Mouse (Mus musculus): ENCODE results near the gene BC048671.

Gene BC048671

DNA sequence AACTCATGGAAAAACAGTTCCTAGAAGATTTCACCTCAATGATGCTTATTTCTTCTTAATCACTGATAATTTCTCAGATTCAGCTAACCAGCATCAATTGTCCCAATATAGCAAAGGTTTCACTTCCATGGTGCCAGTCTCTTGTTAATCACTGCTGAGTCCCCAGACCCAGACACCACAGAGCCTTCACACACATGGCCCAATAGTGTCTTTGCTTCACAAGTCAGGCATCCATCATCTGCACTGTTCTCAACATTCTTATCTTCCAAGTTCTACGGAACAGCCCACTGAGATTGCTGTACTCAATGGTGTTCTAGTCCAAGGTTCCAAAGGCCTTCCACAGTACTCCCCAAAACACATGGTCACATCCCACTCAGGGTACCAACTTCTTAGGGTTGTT is at the start of gene BC048671:
Gene BC048671 (plus strand): TSS at position 301 of the 400 bp plus-strand sequence.
- DNase-seq = no peak

DNA sequence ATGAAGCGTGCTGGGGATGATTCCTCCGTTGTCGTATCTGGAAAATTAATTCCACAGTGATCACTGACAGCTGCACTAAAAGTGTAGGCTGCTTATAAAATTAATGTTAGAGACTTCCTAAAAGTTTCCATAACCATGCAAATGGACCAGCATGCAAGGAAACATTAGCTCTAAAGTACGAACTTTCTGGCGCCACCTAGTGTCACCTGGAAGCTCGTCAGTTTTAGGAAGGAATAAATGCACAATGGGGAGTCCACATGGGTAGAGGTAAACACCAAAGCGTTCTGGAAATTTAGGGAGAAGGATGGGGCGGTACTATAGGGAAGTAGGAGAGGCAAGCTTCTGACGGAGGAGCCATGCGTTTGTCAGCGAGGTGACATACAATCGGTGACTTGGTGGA is 12.8 kb upstream of the BC048671 start:
- DNase-seq = peak; percentile 41

DNA sequence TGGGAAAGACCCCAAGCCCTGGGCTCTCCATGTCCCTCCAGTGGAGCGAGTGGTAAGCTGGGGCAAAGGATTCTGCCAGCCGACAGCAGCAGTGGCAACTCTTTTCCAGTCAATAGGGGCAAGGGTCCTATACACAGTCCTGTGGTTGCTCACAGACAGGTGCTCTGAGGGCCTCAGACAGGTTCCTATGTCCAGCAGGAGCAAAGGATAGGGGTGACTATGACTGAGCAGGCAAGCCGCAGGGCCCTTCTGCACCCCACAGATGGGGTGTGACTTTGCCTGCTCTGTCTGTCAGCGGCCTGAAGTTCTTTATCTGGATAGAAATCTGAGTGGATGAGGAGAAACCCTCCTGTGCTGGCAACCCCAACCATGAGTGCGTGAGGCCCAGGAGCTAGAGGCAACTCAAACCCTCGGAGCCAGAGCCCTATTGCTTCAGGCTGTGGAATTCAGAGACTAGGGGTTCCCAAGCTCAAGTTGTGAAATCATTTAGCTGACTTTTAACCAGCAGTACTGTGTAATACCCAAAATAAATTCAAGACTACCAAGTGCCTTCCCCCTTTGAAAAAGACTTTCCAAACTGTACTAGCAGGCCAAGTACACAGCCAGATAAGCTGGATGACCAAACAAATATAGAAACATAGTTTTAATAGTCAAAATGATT is 5.4 kb downstream of the BC048671 start:
- no peak for DNase-seq

DNA sequence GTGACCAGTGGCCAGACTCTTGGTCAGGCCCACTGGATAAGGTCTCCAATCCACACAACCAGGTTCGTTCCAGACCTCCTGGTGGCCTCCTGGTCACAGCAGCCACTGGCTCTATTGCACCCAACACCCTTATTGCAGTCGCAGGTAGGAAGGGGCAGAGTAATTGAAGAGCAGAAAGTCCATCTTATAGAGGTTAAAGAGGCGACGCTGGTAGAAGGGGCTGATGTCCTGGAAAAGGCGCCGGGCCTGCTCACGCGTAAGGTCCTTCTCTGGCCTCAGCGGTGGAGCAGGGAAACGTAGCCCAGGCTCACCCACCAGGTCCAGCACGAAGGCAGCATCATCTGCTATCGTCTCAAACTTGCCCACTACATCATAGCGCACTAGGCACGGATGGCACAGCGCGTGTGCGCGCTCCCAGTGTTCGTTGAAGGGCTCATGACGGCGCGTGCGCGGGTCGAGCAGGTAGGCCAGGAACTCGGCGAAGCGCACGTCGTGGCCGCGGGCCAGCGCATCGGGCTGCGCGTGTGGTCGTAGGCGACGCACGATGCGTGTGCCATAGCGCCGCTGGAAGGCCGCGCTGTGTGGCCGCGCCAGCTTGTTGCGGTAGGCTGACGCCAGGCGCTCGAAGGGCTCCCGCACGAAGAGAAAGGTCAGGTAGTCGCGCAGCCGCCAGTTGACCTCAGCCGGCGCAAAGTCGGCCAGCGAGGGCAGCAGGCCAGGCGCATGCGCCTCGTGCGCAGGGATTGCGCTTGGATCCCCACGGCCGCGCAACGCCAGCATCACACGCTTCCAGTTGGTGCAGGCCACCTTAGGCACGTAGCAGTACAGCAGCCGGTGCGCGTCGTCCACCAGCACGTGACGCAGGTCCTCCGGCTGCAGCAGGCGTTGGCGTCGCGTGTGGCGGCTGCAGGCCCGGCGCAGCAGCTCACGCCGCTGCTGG is 8.1 kb downstream of the BC048671 start:
- DNase-seq = no peak

DNA sequence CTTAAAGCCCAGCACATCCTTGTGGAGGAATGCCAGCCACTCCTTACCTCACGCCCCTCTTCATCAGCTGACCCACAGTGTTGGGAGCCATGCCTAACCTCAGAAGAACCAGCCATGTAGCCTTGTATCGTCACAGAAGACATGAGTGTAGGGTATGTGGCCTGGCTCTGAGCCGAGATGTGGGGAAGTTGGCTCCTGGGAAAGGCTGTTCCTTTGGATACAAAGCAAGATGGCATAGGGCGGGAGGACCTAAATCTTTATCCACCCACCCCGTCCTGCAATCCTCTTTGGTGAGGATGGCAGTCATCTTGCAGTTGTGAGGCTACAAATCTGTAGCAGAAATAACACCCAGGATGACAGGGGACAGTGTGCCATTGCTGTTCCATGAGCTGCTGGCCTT is 14.9 kb downstream of the BC048671 start:
- no peak for DNase-seq

DNA sequence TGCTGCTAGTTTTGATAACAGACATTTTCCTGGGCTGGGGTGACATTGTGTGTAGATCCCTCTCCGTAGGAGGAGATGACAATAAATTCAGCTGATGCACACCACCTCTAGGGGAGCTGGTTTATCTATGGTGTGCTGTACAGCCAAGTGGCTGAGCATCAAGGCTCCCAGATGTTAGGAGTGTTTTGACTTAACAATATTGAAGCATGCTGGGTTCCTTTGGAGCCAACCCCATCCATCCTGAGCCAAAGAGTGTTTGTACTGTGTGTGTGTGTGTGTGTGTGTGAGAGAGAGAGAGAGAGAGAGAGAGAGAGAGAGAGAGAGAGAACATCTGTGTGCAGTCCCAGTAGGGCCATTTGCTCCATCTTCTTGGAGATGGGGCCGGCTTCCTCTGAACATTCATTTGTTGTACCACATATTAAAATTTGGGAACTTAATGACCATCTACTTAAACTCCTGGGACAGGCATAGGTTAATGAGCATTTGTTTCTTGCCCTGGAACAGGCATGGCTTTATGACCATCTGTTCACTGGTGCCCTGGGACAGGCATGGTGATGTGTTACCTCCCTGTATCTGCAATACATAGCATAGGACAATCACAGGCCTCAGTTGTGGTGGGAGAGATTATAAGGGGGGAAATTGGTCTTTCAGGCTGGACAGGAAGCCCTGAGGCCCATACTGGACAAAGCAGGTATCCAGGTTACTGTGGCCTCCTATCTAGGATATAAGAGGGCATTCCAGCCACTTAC is 16.7 kb downstream of the BC048671 start:
- no peak for DNase-seq

DNA sequence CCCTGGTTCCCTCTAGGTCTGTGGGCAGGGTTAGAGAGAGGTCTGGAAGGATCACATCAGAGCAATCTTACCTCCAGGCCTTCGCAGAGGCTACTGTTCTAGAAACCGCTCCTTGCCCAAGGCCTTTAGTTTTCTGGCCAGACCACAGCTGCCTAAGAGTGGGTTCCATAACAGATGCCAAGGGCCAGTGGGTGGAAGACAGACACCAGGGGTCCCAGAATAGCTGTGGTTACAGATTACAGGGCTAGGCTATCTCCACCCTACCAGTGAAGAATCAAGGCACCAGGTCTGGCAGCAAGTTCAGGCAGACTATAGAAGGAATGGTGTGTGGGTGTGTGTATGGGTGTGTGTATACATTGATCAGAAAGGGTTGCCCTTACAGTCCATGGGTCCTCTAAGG is 18.0 kb downstream of the BC048671 start:
- DNase-seq = no peak

DNA sequence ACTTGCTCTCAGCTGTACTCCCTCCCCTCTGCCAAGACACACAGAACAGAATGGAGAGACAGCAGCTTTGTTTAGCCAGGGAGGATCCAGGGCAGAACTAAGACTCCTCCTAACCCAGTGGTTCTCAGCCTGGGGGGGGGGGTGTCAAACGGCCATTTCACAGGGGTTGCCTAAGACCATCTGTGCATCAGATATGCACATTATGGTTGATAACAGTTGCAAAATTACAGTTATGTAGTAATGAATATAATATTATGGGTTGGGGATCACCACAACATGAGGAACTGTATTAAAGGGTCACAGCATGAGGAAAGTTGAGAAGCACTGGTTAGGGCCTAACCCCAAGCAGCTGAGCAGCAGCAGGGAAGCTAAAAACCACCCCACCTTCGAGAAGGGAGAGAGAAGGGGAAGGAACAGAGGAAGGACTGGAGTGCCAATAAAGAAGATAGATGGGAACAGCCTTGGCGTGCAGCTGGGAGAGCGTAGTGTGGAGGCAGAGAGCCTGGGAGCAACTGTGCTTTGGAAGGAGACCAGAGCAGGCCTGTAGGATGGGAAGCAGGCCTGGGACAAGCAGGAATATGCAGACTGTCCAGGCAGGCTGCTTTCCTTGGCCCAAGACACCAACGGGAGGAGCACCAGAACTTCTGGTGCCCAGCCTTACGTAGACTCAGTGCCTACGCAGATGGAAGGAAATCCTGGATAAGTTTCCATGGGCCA is 18.6 kb downstream of the BC048671 start:
- no peak for DNase-seq

DNA sequence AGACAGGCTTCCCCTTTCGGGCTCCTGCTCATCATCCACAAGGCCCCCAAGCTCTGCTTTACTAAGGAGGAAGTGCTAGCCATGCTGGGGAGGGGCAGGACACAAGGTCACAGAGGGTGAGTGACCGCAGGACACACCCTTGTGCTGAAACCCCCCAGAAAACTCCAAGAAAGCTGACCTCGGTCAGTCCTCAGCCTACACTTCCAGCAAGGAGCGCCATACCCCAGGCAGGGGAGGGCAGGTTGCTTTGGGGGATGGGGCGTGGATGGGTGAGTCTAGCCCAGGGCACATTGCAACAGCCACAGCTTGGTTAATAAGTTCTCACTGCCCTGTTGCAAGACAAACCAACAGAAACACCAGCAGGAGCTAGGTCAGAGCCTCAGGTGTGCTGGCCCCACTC is 19.4 kb downstream of the BC048671 start:
- DNase-seq = peak; percentile 38

DNA sequence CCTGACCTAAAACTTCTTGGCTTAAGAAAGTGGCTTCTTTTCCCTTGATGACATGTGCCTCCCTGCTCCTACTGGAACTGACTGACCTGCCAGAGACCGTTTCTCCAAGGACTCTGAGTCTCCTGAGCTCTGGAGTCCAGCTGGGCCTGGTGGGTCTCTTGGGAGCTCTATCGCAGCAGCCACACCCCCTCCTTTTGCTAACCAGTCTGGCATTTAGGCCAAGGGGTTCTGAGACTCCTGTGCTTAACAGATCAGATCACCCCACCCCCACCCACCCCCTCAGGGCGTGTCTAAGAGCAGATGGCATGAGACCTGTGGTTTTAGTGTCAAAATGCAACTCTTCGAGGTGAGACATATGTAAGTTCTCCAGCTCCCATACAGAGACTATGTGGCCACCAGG is 20.8 kb downstream of the BC048671 start:
- no peak for DNase-seq

DNA sequence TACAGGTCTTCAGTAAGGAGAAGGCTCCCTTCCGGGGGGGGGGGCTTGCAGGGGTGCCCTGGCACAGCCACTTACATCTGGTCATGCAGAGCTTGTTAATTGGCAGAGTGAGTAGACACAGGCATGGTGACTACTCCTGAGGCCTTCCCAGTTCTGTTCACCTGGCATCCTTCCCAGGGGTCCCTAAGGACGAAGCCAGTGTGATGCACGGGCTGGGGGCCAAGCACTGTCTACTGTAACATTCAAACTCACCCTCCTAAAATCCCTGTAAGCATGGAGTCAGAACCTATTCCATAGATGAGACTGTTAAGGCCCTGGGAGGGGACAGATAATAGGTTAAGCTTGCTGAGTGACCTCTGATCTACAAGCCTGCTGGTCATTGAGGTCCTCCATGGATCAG is 23.0 kb downstream of the BC048671 start:
- no peak for DNase-seq

DNA sequence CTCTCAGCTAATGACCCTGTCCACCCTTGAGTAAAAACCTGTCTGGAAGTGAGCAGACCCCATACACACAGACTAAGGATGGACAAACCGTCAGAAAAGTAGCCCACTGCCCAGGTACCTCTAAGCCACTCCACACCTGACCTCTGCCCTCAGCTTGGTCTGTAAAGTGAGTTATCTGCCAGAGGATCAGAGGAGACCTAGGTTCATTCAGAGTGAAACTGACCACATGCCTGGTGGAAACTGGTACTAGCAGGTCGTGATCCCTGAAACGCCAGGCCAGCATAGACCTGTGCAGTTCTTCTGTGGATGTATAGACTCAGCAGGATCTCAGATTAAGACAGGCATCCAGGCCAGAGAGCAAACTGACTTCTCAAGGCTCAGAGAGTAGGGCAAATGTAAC is 23.4 kb downstream of the BC048671 start:
- DNase-seq = no peak

DNA sequence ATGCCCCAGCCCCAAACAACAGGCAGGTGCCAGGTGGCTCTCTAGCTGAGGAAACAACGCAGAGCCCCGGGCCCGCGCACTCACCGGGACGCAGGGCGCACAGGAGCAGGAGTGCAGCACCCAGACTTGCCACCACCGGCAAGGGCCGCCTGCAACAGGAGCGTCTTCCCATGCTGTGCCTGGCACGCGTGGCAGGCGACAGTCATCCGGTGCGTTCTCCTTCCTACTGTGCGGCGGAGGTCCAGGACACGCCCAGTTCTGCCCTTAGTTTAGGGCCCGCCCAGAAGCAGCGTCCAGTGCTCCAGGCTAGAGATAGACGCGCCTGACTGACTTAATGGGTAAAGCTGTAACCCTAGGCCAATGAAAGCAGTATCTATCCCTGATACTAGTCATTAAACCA is 24.0 kb downstream of the BC048671 start, which contains the start of gene Chst13:
Gene Chst13 (minus strand): TSS at position 195 of the 400 bp plus-strand sequence.
- peak; percentile 47 for DNase-seq

DNA sequence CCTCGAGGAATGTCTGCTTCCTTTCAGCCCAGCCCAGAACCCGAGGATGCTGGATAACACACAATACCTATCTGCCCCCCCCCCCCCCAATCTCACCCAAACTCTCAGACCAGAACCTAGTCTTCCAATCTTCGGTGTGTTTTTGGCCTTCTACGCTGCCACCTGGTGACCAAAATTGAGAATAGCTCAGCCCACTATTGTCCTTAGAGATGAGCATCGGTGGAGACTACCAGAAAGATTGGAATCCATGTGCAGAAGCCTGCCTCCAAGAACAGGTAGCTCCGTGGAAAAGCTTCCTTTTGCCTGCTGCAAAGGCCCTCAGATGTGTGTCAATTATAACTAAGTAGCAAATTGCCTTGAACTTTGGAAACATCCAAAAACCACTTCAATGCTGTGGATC is 26.7 kb downstream of the BC048671 start:
- DNase-seq = peak; percentile 29

DNA sequence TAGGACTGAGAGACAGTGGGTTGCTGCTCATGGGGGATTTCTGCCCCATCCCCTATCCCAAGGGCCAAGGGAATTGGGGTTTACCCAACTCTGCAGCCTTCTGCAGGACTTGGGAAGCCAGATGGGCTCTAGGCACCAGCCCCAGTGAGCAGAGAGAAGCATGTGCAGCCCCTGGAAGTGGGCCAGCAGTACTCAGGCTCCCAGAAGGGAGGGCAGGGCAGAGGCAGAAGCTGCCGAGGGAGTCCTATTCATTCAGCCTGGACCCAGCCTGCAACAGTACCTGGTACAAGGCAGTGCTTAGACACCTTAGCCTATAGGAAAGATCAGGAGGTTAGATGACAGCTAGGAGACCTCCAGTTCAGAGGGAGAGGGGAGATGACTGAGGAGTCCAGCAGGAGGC is 28.9 kb downstream of the BC048671 start:
- DNase-seq = peak; percentile 36

DNA sequence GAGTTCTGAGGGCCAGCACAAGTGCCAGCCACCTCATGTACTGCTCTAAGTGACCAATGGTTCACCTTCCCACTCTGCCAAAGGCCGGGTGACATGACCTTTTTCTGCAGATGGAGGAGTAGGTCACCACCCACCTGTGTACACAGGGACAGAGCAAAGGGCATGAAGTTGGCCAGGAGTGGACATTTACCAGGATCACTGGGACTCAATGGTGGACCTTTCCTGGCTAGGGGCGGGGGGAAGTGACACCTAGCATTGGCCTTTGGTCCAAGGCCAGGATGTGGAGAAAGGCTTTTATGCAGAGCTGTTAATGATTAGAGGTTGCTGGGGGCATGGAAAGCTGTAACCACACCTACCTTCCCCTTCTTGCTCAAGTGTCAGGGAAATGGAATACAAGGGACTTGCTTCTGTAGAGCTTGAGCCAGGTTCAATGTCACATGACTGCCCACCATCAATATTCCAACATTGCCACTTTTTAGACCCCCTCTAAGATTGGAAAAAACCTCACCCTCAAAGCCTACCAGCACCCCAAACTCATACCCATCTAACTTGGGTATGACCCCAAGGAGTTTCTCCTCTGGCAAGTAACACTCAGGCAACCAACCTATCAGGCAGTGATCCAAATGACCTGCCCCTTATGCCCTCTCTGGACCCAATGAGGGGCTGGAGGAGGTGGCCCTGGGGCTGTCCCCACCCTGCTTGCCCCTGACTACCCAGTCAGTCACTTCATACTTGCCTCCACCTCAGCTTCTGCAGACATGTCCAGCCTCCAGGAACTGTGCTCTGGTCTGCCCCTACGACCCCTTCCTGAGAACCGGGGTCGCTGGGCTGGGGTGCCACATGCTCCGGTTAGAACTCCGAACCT is 31.8 kb downstream of the BC048671 start, which contains the start of gene Uroc1:
Gene Uroc1 (plus strand): TSS at position 724 of the 865 bp plus-strand sequence.
- peak; percentile 57 for DNase-seq

DNA sequence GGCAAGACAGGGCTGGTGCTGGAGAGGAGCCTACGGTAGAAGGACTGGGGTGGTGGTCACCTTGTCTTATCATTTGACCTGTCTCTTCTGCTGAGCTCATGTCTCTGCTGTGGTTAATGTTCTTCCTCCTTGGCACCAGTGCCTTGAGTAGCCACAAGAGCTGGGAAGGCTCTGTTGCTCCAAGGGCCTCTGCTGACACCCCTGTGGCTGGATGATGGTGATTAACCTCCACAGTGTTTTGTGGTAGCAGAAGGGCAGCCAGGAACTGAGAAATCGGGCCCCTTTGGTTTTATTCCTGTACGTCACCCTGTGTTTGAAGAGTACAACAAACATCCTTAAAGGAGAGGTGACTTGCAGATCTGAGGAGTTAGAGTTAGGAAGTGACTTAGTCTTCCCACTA is 33.2 kb downstream of the BC048671 start:
- no peak for DNase-seq

DNA sequence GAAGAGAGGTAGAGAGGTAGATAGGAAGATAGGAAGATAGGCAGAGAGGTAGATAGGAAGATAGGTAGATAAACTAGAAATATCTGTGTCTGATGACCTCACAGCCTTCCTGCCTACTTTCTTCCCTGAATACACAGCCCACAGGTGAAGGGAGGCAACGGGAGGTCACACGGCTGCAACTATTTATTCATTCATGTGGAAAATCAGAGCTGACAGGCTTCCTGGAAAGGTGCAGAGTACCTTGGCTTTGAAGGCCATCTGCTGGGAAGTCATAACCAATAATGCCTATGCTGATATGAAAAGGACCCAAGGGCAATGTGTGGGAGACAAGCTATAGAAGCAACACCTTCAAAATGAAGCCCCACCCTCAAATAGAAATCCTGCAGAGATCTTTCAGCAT is 41.3 kb downstream of the BC048671 start:
- no peak for DNase-seq

DNA sequence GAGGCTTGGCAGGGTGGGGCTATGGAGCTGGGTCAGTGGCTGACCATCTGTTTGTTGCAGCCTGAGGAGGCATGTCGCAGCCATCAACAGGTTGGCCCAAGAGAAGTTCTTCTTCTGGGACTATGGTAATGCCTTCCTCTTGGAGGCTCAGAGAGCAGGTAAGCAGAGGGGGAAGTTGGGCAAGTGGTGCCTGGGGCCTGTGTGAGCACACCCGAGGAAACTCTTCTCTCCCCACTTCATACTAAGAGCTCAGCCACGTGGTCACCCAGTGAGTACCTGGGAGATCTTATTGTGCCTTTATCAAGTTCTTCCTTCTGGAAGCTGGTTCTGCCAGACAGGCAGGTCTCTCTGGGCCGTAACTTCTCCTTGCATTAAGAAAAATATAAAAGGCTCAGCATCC is 46.2 kb downstream of the BC048671 start:
- no peak for DNase-seq

DNA sequence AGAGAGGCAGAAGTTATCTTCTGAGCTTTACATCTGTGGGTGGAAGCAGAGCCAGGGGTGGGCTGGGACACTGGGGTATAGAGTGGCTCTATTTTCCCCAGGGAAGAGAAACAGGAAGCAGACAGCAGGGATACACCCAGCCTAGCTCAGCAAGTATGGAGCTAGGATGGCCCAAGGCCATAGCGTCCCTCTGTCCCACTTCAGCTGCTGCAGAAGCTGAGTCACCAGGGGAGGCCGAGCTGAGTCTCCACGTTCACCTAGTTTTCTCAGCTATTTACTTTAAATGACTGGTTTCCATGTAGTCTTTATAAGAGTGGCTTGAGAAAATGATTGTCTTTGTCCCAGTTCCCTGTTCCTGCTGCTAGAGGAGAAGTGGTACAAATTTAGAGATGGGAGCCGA is 47.5 kb downstream of the BC048671 start:
- DNase-seq = no peak

DNA sequence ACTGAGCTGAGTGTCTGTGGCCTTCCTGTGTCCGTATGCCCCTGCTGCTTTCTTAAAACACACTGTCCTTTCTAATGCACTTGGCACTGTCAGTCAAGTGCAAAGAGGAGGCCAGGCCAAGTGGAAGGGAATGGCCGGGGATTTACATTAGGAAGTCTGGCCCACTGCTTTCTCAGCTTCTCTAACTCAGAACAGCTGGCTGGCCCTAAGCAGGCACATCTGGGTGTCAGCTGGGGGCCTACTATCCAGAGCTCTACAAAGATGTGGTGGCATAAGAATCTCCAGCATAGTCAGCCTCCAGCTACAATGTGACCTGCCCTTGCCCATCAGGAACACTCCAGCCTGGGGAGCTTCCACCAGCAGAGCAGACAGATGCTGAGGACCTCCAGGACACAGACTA is 49.0 kb downstream of the BC048671 start:
- no peak for DNase-seq

Measured in kidney, adult 18-20 months (tissue).